Mouse (Mus musculus): ENCODE measurements around the gene C1ql2. TPM values are rescaled to one million over a fixed set of nuclear protein-coding genes. Genes with fewer than 3 reads are reported as not detected.

C1ql2 gene
- total and polyA plus RNA-seq, 3 experiments = not detected

- Histone ChIP-seq H3K36me3 (ENCODE audit: control insufficient read depth, insufficient read depth, low read length) (no peaks in the 10 kb centered on the region), H3K27me3 (ENCODE audit: control insufficient read depth, insufficient read depth, low read length) (no peaks in the 10 kb centered on the region), H3K4me3 (no peak overlapping the region), H3K4me1 (ENCODE audit: control insufficient read depth, insufficient read depth, low read length) (no peaks in the 10 kb centered on the region), H3K27ac (no peak overlapping the region), H3K9ac (ENCODE audit: low read depth, low read length) (no peak overlapping the region), H3K79me2 (replicated peaks; ENCODE audit: control insufficient read depth, insufficient read depth, low read length) (no peaks in the 10 kb centered on the region)
- intact Hi-C loops (cut with DNase I) = no loop called here
- TF ChIP-seq EP300 (IDR thresholded peaks at IDR 0.05; ENCODE audit: insufficient read depth, low read depth, low read length) = no peak
- TF ChIP-seq POLR2A (IDR thresholded peaks at IDR 0.05; ENCODE audit: insufficient read depth, low read depth, low read length) = no peak
- no peak for TF ChIP-seq CTCF (IDR thresholded peaks at IDR 0.05)
- WGBS = 79% methylated on average over 5 of the region's 5 CpGs
- DNase-seq = no peak
Observed at GRCm38 (mm10) chr1:120323131-120323561, 17.2 kb upstream of the C1ql2 start.

GRCm38 (mm10) chr1:120327714-120328113, 12.7 kb upstream of the C1ql2 start:
- peak; percentile 35 to 54 for DNase-seq
- TF ChIP-seq POLR2A (IDR thresholded peaks at IDR 0.05; ENCODE audit: insufficient read depth, low read depth, low read length) = no peak
- TF ChIP-seq CTCF (IDR thresholded peaks at IDR 0.05) = peak; percentile 83
- H3K9ac ChIP-seq (ENCODE audit: low read depth, low read length) = no peak overlapping the region

GRCm38 (mm10) chr1:120328212-120328611, 12.2 kb upstream of the C1ql2 start:
- H3K9ac ChIP-seq (ENCODE audit: low read depth, low read length) = no peak overlapping the region
- H3K27me3 ChIP-seq (ENCODE audit: control insufficient read depth, insufficient read depth, low read length) = no peaks in the 10 kb centered on the region
- no peaks in the 10 kb centered on the region for H3K36me3 ChIP-seq (ENCODE audit: control insufficient read depth, insufficient read depth, low read length)
- no peak overlapping the region for H3K27ac ChIP-seq
- no peak overlapping the region for H3K4me3 ChIP-seq
- no peak for TF ChIP-seq POLR2A (IDR thresholded peaks at IDR 0.05; ENCODE audit: insufficient read depth, low read depth, low read length)
- TF ChIP-seq EP300 (IDR thresholded peaks at IDR 0.05; ENCODE audit: insufficient read depth, low read depth, low read length) = no peak
- no peak for TF ChIP-seq CTCF (IDR thresholded peaks at IDR 0.05)
- H3K79me2 ChIP-seq (replicated peaks; ENCODE audit: control insufficient read depth, insufficient read depth, low read length) = no peaks in the 10 kb centered on the region
- no peaks in the 10 kb centered on the region for H3K4me1 ChIP-seq (ENCODE audit: control insufficient read depth, insufficient read depth, low read length)
- intact Hi-C loops (cut with DNase I) = loop anchor here (5.0 kb wide), 1 partner anchor 131 kb away; no protein-coding TSS in a partner anchor
- WGBS = 32% methylated on average over 1 of the region's 1 CpGs
- DNase-seq = no peak

More at GRCm38 (mm10) chr1:120327714-120328113, 12.7 kb upstream of the C1ql2 start:
- Histone ChIP-seq H3K4me1 (ENCODE audit: control insufficient read depth, insufficient read depth, low read length) (no peaks in the 10 kb centered on the region), H3K4me3 (no peak overlapping the region), H3K79me2 (replicated peaks; ENCODE audit: control insufficient read depth, insufficient read depth, low read length) (no peaks in the 10 kb centered on the region), H3K27me3 (ENCODE audit: control insufficient read depth, insufficient read depth, low read length) (no peaks in the 10 kb centered on the region), H3K36me3 (ENCODE audit: control insufficient read depth, insufficient read depth, low read length) (no peaks in the 10 kb centered on the region), H3K27ac (no peak overlapping the region)
- intact Hi-C loops (cut with DNase I) = loop anchor here (2.0 to 5.0 kb wide), 2 partner anchors 130 to 221 kb away; no protein-coding TSS in a partner anchor
- 16% methylated on average over 6 of the region's 6 CpGs for WGBS

- Histone ChIP-seq H3K79me2 (replicated peaks; ENCODE audit: control insufficient read depth, insufficient read depth, low read length) (no peaks in the 10 kb centered on the region), H3K4me1 (ENCODE audit: control insufficient read depth, insufficient read depth, low read length) (no peaks in the 10 kb centered on the region), H3K36me3 (ENCODE audit: control insufficient read depth, insufficient read depth, low read length) (no peaks in the 10 kb centered on the region), H3K9ac (ENCODE audit: low read depth, low read length) (no peak overlapping the region), H3K27ac (no peak overlapping the region), H3K4me3 (no peak overlapping the region), H3K27me3 (ENCODE audit: control insufficient read depth, insufficient read depth, low read length) (no peaks in the 10 kb centered on the region)
- intact Hi-C loops (cut with DNase I) = no loop called here
- 31% methylated on average over 6 of the region's 6 CpGs for WGBS
- DNase-seq = peak in 1 of 2 experiments; percentile 39
- TF ChIP-seq CTCF (IDR thresholded peaks at IDR 0.05) (no peak), POLR2A (IDR thresholded peaks at IDR 0.05; ENCODE audit: insufficient read depth, low read depth, low read length) (no peak), EP300 (IDR thresholded peaks at IDR 0.05; ENCODE audit: insufficient read depth, low read depth, low read length) (no peak)
Observed at GRCm38 (mm10) chr1:120331841-120332240, 8.5 kb upstream of the C1ql2 start.

GRCm38 (mm10) chr1:120337970-120338369, 2.4 kb upstream of the C1ql2 start:
- Histone ChIP-seq H3K4me1 (ENCODE audit: control insufficient read depth, insufficient read depth, low read length) (no peaks in the 10 kb centered on the region), H3K4me3 (no peak overlapping the region), H3K27ac (no peak overlapping the region), H3K9ac (ENCODE audit: low read depth, low read length) (no peak overlapping the region), H3K79me2 (replicated peaks; ENCODE audit: control insufficient read depth, insufficient read depth, low read length) (no peaks in the 10 kb centered on the region), H3K36me3 (ENCODE audit: control insufficient read depth, insufficient read depth, low read length) (no peaks in the 10 kb centered on the region), H3K27me3 (ENCODE audit: control insufficient read depth, insufficient read depth, low read length) (peaks cover 16% of the 10 kb centered on the region)
- no peak for DNase-seq
- peak; percentile 42 for TF ChIP-seq CTCF (IDR thresholded peaks at IDR 0.05)
- no peak for TF ChIP-seq POLR2A (IDR thresholded peaks at IDR 0.05; ENCODE audit: insufficient read depth, low read depth, low read length)
- WGBS = 29% methylated on average over 7 of the region's 7 CpGs
- intact Hi-C loops (cut with DNase I) = no loop called here

GRCm38 (mm10) chr1:120341172-120341675, 842 bp downstream of the C1ql2 start:
- Histone ChIP-seq H3K36me3 (ENCODE audit: control insufficient read depth, insufficient read depth, low read length) (no peaks in the 10 kb centered on the region), H3K79me2 (replicated peaks; ENCODE audit: control insufficient read depth, insufficient read depth, low read length) (no peaks in the 10 kb centered on the region), H3K4me3 (no peak overlapping the region), H3K4me1 (ENCODE audit: control insufficient read depth, insufficient read depth, low read length) (no peaks in the 10 kb centered on the region), H3K27me3 (ENCODE audit: control insufficient read depth, insufficient read depth, low read length) (peaks cover 19% of the 10 kb centered on the region), H3K27ac (no peak overlapping the region), H3K9ac (ENCODE audit: low read depth, low read length) (no peak overlapping the region)
- TF ChIP-seq CTCF (IDR thresholded peaks at IDR 0.05) (no peak), POLR2A (IDR thresholded peaks at IDR 0.05; ENCODE audit: insufficient read depth, low read depth, low read length) (no peak), EP300 (IDR thresholded peaks at IDR 0.05; ENCODE audit: insufficient read depth, low read depth, low read length) (no peak)
- 2% methylated on average over 41 of the region's 41 CpGs for WGBS
- intact Hi-C loops (cut with DNase I) = no loop called here
- DNase-seq = peak in 1 of 2 experiments; percentile 19
